Mouse (Mus musculus) myocyte (in vitro differentiated cells): Measurements from ENCODE around the gene Rrp36. TPM values are rescaled to one million over a fixed set of nuclear protein-coding genes. Genes with fewer than 3 reads are reported as not detected.
A peak's percentile ranks its signal among the peaks of the same experiment; 100 is the strongest.

Experiments used
- H3K27me3 ChIP-seq: one replicate; pipeline ENCODE4 v1.6.1; 2011; ENCODE audit not compliant: control insufficient read depth, insufficient read depth, insufficient read length
- H3K36me3 ChIP-seq: one replicate; pipeline ENCODE4 v1.6.1; 2011; ENCODE audit not compliant: control insufficient read depth, insufficient read depth
- H3K4me2 ChIP-seq: one replicate; pipeline ENCODE4 v1.6.1; 2011; ENCODE audit warnings: low read depth, control low read depth
- H3K4me3 ChIP-seq: one replicate; pipeline ENCODE4 v1.5.1; 2011; ENCODE audit warnings: mild to moderate bottlenecking, control low read depth, moderate library complexity
- H3K79me2 ChIP-seq: one replicate; pipeline ENCODE4 v1.6.1; 2011; ENCODE audit not compliant: control insufficient read depth, insufficient read depth
- H3ac ChIP-seq: one replicate; pipeline ENCODE4 v1.6.1; 2011; ENCODE audit not compliant: control insufficient read depth, insufficient read length
- CEBPB ChIP-seq: IDR thresholded peaks from 2 replicates; pipeline ENCODE4 v1.6.1; 2011; ENCODE audit warnings: mild to moderate bottlenecking, moderate library complexity; ENCODE audit not compliant: poor library complexity, insufficient read depth, severe bottlenecking
- E2F4 ChIP-seq: IDR thresholded peaks from one replicate; pipeline ENCODE4 v1.6.1; 2011; ENCODE audit warnings: mild to moderate bottlenecking, control low read depth, moderate library complexity; ENCODE audit not compliant: insufficient read depth
- MAX ChIP-seq: IDR thresholded peaks from one replicate; pipeline ENCODE4 v1.6.1; 2011; ENCODE audit warnings: low read depth, mild to moderate bottlenecking, control low read depth
- MYOD1 ChIP-seq, 3 experiments: IDR thresholded peaks; one replicate each; pipeline ENCODE4 v1.6.1; 2011; ENCODE audit warnings: control low read depth in 2 of 3, low read depth in 2 of 3, mild to moderate bottlenecking in 2 of 3, moderate library complexity in 1 of 3; ENCODE audit not compliant: insufficient read length in 2 of 3, control insufficient read depth in 1 of 3
- MYOG ChIP-seq, 3 experiments: IDR thresholded peaks; one replicate each; pipeline ENCODE4 v1.6.1; 2011; ENCODE audit warnings: control low read depth in 2 of 3, low read depth in 2 of 3, mild to moderate bottlenecking in 2 of 3; ENCODE audit not compliant: insufficient read length in 2 of 3, control insufficient read depth in 1 of 3, insufficient read depth in 1 of 3
- POLR2A ChIP-seq: IDR thresholded peaks from one replicate; pipeline ENCODE4 v1.6.1; 2011; ENCODE audit warnings: low read depth, mild to moderate bottlenecking, control low read depth, moderate library complexity; ENCODE audit not compliant: insufficient read length
- POLR2AphosphoS2 ChIP-seq: IDR thresholded peaks from one replicate; pipeline ENCODE4 v1.6.1; 2011; ENCODE audit warnings: low read depth, control low read depth; ENCODE audit not compliant: insufficient read length
- REST ChIP-seq: IDR thresholded peaks from one replicate; pipeline ENCODE4 v1.6.1; 2011; ENCODE audit warnings: mild to moderate bottlenecking, control low read depth, moderate library complexity; ENCODE audit not compliant: insufficient read depth, insufficient read length
- SRF ChIP-seq: IDR thresholded peaks from one replicate; pipeline ENCODE4 v1.6.1; 2011; ENCODE audit warnings: low read depth; ENCODE audit not compliant: control insufficient read depth, insufficient read length
- TCF12 ChIP-seq: IDR thresholded peaks from one replicate; pipeline ENCODE4 v1.6.1; 2011; ENCODE audit warnings: mild to moderate bottlenecking, control low read depth; ENCODE audit not compliant: poor library complexity, insufficient read depth, severe bottlenecking
- TCF3 ChIP-seq: IDR thresholded peaks from one replicate; pipeline ENCODE4 v1.6.1; 2011; ENCODE audit warnings: low read depth, control low read depth; ENCODE audit not compliant: insufficient read length
- USF1 ChIP-seq: IDR thresholded peaks from one replicate; pipeline ENCODE4 v1.6.1; 2011; ENCODE audit warnings: low read depth, mild to moderate bottlenecking, control low read depth, moderate library complexity
- polyA plus RNA-seq: library from polyadenylated mRNA; unstranded; fragments of >200 nt; fragmentation: generic; extraction: Trizol; gene quantifications from one replicate; pipeline ENCODE4 v1.2.1, GENCODE M21; 2012; ENCODE audit warnings: missing spikeins

Gene Rrp36
- polyA plus RNA-seq, 1 experiment: 45.8 TPM

DNA sequence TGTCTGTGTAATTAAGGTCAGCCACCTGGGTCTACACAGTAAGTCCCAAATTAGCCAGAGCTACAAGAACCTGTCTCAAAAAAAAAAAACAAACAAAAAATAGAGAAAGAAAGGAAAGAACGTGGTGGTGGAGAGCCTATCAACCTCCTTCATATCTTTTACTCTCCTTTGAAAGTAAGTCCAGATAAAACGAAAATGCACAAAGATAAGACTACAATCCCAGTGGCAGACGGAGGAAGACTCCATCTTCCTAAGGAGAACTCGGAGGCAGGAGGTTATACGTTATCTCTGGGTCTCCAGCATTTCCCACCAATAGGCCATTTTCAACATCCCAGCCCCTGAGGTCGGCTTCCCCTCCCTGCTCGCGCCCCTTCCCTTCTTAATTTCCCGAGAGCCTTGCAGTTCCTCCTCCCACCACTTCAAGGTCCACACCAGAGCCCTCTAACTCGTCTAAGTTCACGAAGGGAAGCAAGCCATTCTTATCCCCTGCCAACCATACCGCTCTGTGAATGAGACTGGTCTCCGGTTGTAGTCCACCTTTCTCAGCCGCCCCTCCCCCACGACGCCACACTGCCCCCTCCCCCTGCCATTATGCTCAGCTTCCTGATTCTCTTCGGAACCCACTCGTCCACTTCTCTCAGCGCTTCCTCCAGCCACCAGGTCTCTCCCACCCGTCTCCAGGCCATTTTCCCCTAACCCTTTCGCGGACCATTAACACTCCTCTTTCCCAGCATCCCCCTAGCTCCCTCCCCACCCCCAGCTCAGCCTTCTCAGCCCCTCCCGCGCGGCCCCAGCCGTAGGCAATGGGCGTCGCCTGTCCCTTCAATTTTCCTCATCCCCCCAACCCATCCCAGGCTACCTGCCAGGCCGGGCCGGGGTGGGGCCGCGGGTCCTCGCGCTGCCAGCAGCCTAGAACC is 5.9 kb upstream of the Rrp36 start:
- peaks cover 23% of the 10 kb centered on the region for H3K36me3 ChIP-seq
- TF ChIP-seq SRF: no peak
- TF ChIP-seq TCF12: no peak
- no peak for TF ChIP-seq USF1
- no peak for TF ChIP-seq MYOD1 (IDR thresholded peaks at IDR 0.05; ENCODE audit: control insufficient read depth in 1 of 3, insufficient read length in 2 of 3, low read depth in 2 of 3)
- no peak for TF ChIP-seq POLR2AphosphoS2
- TF ChIP-seq POLR2A: no peak
- TF ChIP-seq E2F4: no peak
- no peak for TF ChIP-seq TCF3
- TF ChIP-seq CEBPB: no peak

DNA sequence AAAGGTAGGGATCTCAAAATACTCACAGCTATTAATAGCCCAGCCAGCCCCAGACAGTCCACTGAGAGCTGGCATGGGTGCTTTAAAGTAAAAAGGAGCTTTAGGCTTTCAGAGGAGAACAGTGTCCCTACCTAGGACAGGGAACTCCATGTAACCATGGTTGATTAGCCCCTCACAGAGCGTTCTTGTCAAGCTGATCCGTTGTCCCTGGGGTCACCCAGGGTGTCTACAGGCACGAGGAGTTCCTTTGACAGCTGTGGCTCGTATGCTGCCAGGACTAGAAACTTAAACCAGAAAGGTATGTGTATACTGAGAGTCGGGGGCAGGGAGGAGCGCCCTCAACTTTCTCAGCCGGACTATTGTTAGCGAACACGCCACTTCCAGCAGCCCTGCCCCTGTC is 4.8 kb upstream of the Rrp36 start:
- no peak overlapping the region for H3ac ChIP-seq
- peaks cover 23% of the 10 kb centered on the region for H3K36me3 ChIP-seq
- H3K27me3 ChIP-seq: no peaks in the 10 kb centered on the region
- H3K4me3 ChIP-seq: peak overlapping the region; percentile 94
- H3K4me2 ChIP-seq: peak overlapping the region; percentile 95
- TF ChIP-seq MYOD1 (IDR thresholded peaks at IDR 0.05; ENCODE audit: control insufficient read depth in 1 of 3, insufficient read length in 2 of 3, low read depth in 2 of 3): peak in 1 of 3 experiments; percentile 66
- no peak for TF ChIP-seq POLR2A
- H3K79me2 ChIP-seq: peaks cover 27% of the 10 kb centered on the region

More for the DNA sequence above, 5.9 kb upstream of the Rrp36 start:
- peak overlapping the region; percentile 95 for H3K4me2 ChIP-seq
- H3K27me3 ChIP-seq: no peaks in the 10 kb centered on the region
- peak overlapping the region; percentile 94 for H3K4me3 ChIP-seq
- H3ac ChIP-seq: peak overlapping the region; percentile 66
- peaks cover 27% of the 10 kb centered on the region for H3K79me2 ChIP-seq

DNA sequence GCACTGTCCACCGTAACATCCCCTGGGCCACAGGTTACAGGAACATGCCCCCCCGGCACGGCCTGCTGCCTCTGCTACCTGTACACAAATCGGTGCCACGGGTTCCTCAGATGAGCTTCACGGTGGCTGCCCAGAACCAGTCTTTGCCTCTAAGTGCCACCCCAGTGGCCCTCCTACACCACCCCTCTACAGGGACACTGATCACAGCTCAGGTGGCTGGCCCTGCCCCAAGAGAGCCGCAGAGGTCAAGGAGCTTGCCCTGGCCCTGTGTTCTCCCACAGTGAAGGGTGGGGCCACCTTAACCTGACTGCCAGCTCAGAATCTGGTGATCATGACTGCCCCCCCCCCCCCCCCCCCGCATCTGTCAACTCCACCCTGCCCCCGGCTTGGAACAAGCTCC is 4.3 kb upstream of the Rrp36 start, which contains the start of gene Mea1:
Gene Mea1, plus strand, starts transcription at position 378 of the 400 bp plus-strand sequence.
- no peak within 1 kb of the TSS for H3ac ChIP-seq
- H3K4me2 ChIP-seq: peak within 1 kb of the TSS; percentile 95
- peaks cover 32% of the 10 kb centered on the region for H3K79me2 ChIP-seq
- H3K27me3 ChIP-seq: no peaks in the 10 kb centered on the region
- TF ChIP-seq REST: no peak
- peak in 1 of 3 experiments; percentile 18 for TF ChIP-seq MYOD1 (IDR thresholded peaks at IDR 0.05; ENCODE audit: control insufficient read depth in 1 of 3, insufficient read length in 2 of 3, low read depth in 2 of 3)
- peak within 1 kb of the TSS; percentile 94 for H3K4me3 ChIP-seq
- peaks cover 20% of the 10 kb centered on the region for H3K36me3 ChIP-seq

DNA sequence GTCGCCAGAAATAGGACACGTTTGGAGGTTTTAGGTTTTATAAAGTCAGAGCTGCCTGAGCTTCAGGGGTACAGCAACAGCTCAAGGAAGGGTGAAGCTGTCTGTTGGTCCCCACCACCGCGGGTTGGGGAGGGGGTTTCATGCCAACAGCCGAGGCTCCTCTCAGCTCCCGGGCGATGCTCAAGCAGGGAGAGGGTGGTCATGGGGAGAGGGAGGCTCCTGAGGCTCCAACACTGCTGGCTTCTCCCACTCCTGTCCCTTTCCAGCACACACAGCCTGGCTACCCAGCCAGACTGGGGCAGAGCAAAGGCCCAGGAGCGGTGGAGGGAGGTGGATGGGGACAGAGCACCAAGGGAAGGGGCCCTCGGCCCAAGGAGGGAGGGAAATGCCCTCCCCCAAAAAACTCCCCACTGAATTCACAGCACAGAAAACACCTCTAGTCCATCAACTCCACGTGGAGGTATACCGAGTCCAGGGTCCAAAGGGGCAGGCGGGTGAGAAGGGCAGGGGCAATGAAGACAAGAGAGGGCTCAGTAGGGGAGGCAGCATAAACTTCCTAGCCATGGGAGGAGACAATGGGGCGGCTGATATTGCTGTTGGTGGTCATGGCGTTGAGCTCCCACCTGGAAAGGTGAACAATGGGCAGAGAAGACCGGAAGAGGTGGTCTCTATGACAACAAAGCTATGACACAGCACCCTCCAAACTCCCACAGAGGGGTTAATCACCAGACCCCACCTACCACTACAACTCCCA is 555 bp upstream of the Rrp36 start:
- Histone ChIP-seq H3K36me3 (peaks cover 16% of the 10 kb centered on the region), H3ac (peak overlapping the region; percentile 54), H3K27me3 (no peaks in the 10 kb centered on the region), H3K4me2 (peak overlapping the region; percentile 92), H3K79me2 (peaks cover 37% of the 10 kb centered on the region), H3K4me3 (peak overlapping the region; percentile 61)
- TF ChIP-seq MYOG (IDR thresholded peaks at IDR 0.05; ENCODE audit: control insufficient read depth in 1 of 3, insufficient read depth in 1 of 3, insufficient read length in 2 of 3, low read depth in 2 of 3): peak in 1 of 3 experiments; percentile 9
- TF ChIP-seq CEBPB: no peak
- no peak for TF ChIP-seq TCF12

DNA sequence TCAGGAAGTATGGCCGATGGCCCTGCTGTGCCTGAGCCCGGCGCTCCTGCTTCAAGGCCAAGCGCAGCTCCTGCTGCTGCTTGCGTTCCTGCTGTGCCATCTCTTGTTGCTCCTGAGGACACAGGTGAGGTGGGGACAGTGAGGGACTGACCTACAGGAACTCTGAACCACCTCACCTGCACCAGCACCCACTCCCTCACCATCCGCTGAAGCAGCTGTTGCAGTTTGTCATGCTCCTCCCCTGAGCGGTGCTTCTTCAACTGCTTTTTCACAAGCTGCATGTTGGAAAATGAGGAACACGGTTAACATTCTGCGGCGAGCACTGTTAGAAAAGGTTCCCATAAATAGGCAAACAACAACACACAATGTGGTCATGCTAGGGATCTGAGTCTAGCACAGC is 4.2 kb downstream of the Rrp36 start:
- Histone ChIP-seq H3K4me3 (no peak overlapping the region), H3ac (no peak overlapping the region), H3K79me2 (peaks cover 24% of the 10 kb centered on the region), H3K27me3 (no peaks in the 10 kb centered on the region), H3K4me2 (no peak overlapping the region), H3K36me3 (peaks cover 3% of the 10 kb centered on the region)
- no peak for TF ChIP-seq MAX
- TF ChIP-seq USF1: no peak

DNA sequence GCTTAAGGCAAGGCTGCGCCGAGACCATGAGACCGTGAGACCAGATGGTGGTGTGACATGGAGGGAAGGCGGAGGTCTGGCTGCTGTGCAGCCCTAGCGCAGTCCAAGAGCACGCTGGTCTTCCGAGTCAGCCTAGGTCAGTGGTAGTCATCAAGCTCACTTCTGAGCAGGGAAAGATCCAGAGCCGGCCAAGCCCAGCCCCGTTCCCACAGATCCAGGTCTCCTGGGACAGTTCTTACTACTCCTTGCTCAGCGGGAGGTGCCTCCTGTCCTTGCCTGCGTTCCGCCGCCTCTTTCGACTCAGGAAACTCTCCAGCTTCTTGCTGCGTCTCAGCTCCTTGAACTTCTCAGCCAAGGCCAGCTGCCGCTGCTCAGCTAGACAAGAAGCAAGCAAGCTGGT is 6.4 kb downstream of the Rrp36 start:
- Histone ChIP-seq H3ac (no peak overlapping the region), H3K79me2 (peaks cover 12% of the 10 kb centered on the region), H3K4me3 (no peak overlapping the region), H3K27me3 (no peaks in the 10 kb centered on the region), H3K36me3 (peaks cover 3% of the 10 kb centered on the region), H3K4me2 (no peak overlapping the region)
- TF ChIP-seq E2F4 (no peak), MYOD1 (IDR thresholded peaks at IDR 0.05; ENCODE audit: control insufficient read depth in 1 of 3, insufficient read length in 2 of 3, low read depth in 2 of 3) (no peak), POLR2AphosphoS2 (no peak), POLR2A (no peak), REST (no peak), TCF3 (no peak), MAX (no peak), USF1 (no peak), CEBPB (no peak), MYOG (IDR thresholded peaks at IDR 0.05; ENCODE audit: control insufficient read depth in 1 of 3, insufficient read depth in 1 of 3, insufficient read length in 2 of 3, low read depth in 2 of 3) (no peak), TCF12 (no peak)
